Mouse (Mus musculus): ENCODE results near the gene Gipr.

Gene Gipr

DNA sequence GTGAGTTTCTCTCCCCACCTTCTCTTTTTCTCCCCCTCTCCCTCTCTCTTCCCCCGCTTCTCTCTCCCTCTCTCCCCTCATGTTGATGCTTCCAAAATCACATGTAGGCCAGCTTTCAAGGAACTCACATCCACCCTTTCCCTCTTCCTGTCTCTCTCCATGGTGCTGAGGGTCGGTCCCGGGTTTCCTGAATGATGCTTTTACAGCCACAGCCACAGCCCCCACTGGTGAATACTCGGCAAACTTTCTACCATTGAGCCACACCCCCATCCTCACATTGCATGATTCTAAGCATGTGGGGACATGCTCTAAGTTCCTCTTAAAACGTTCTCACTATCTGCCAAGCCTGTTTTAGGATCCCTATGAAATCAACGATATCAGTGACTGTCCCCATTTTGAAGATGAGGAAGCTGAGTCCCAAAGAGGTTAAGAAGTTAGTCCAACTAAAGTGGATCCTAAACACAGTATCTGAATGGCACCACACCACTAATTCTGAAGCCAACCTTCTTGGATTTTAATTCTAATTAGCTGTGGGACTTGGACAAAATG, 18.4 kb downstream of the Gipr start:
- no peak for DNase-seq

GRCm38 (mm10) chr7:19146793-19147192, 19.1 kb downstream of the Gipr start:
- no peak for DNase-seq

- peak; percentile 70 to 76 for DNase-seq
These were observed 28.5 kb downstream of the Gipr start for GRCm38 (mm10) chr7:19137380-19137779.

GRCm38 (mm10) chr7:19136673-19137334, 29.1 kb downstream of the Gipr start:
- peak in 1 of 2 experiments; percentile 48 for DNase-seq

- DNase-seq: no peak
These were observed 29.8 kb downstream of the Gipr start for GRCm38 (mm10) chr7:19136168-19136567.

DNA sequence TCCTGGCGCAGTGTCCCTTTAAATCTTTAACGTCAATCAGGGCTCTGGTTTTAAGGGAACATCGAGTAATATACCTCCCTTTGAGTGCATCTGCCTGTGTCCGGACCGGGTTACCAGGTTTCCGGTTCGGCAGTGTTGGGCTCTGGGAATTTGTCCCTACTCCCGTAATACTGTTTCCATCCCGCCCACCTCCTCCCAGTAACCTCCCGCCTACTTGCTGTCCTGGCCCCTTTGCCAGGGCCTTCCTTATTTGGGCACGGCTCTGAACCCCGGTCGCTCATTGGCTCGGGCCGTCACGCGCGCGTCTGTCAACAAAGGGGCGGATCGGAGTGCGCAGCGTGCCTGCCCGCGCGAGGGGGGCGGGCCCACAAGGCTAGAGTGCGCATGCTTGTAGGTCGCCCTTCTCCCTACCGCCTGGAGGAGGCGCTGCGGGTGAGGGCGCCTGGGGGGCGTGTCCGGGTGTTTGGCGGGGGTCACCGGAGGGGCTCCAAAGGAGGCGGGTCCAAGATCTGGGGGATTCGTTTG, 34.5 kb downstream of the Gipr start:
- DNase-seq: peak; percentile 91 to 94

GRCm38 (mm10) chr7:19130657-19131056, 35.3 kb downstream of the Gipr start:
- DNase-seq: no peak

DNA sequence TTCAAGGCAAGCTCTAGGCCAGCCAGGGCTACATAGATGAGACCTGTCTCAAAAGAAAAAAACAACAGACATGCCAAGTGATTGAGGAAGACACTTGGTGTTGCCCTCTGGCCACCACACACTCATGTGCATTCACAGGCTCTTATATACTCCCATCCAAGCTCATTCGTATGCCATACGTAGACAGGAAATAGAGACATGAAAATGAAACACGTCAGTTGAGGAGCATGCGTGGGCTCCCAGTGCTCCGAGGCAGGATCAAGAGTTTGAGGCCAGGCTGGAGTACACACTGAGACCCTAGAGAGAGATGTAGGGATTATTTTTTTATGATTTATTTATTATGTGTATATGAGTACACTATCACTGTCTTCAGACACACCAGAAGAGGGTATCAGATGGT, 36.5 kb downstream of the Gipr start:
- no peak for DNase-seq

DNA sequence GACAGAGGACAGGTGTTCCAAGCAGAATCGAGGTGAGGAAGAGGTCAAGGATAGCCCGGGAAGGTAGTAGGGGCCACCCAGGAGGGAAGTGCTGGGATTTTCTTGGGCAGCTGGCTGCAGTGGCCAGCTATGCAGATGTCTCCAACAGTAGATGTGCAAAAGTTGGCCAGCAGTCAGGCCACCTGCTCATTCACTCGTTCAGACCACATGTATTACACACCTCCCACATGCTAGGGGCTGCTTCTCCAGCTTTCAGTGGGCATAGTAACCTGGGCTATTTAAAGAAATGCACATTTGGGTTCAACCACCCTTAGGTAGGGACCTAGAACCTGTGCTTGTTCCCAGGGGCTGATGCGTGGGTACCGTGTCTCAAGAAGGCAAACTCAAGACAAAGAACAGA, 38.2 kb downstream of the Gipr start:
- no peak for DNase-seq

GRCm38 (mm10) chr7:19124713-19125112, 41.2 kb downstream of the Gipr start:
- no peak for DNase-seq

GRCm38 (mm10) chr7:19121686-19122085, 44.2 kb downstream of the Gipr start:
- no peak for DNase-seq

DNA sequence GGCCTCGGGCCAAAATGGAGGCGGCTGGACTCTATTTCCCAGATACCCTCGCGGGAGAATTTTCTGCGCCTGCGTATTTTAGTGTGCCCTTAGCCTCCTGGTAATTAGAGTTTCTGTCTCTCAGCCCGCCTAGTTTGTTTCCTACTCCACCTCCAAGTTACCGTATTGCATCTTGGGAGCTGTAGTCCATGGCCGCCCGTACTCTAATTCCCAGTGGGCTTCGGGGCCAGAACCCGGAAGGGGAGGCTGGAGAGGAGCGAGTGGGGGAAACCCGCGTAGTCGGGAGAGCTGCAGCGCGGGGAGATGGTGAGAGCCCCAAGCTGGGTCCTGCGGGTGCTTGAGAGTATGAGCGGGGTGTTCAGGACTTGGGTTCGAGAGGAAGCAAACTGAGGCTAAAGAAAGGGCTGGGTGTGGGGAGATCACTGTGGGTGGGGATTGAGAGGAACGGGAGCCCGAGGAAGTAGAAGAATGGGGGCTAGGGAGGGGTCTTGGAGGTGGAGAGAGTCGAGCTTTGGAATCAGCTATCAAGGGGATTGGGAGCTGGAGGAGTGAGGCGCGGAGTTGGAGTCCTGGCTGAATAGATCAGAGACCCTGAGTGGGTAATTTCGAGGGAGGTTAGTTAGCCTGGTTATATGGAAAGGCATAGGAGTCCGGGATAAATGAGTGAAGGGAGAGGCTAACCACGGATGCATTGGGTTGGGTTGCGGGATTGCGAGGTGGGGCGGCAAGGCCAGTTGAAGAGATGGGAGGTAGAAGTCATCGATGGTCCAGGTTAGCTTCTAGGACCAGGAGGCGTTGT, 46.1 kb downstream of the Gipr start, which contains the start of gene Fbxo46:
TSS of gene Fbxo46 (plus strand) at position 229 of the 799 bp plus-strand sequence.
- DNase-seq: peak; percentile 88 to 94

GRCm38 (mm10) chr7:19119083-19119482, 46.8 kb downstream of the Gipr start:
- DNase-seq: peak in 1 of 2 experiments; percentile 16

DNA sequence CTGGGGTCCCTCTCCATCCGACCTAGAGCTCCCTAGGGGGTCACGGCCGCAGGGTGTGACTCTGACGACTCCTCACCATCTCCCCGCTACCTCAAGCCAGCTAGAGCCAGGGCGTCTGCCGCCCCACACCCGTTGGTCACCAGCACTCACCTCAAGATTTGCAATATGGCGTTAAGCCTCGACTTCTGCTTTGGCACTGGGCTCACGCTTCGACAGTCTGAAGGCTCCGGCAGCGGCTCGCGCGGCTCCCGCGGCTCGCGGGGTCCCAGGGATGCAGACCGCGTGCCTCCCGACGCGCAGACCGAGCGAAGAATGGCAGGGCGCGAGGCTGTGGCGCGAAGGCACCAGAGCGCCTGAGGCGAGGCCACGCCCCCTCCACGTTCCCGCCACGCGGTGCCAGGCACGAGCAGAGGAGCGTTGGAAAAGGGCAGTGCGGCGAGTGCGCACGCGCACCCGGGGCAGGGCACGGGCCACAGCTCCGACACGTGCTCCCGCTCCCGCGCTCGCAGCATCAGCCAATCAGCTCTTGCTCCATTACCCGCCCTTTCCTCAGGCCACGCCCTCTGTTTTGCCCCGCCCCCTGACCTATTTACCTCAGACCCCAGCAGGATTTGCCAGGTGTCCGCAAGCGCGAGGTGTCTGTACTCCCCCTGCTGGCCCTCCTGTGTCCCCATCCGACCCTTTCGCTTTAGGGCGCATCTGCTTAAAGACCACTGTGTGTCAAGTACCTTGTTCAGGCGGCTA, 47.7 kb downstream of the Gipr start, which contains the start of gene Gm4969:
TSS of gene Gm4969 (minus strand) at position 341 of the 744 bp plus-strand sequence.
- DNase-seq: peak in 1 of 2 experiments; percentile 70

DNA sequence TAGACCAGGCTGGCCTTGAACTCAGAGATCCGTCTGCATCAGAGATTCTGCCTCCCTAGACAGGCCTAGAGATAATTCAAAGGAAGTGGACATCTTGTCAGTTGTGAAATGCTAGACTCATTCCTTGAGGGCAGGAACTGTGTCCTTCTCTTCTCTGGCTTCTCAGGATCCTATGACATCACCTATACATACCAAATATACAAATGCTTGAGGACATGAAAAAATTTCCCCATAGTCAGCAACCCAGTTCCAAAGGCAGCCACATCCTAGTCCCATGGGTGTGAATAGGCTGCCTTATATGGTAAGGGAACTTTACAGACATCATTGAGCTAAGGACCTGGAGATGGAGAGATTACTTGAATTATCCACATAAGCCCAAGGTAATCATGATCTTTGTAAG, 56.4 kb downstream of the Gipr start:
- no peak for DNase-seq

DNA sequence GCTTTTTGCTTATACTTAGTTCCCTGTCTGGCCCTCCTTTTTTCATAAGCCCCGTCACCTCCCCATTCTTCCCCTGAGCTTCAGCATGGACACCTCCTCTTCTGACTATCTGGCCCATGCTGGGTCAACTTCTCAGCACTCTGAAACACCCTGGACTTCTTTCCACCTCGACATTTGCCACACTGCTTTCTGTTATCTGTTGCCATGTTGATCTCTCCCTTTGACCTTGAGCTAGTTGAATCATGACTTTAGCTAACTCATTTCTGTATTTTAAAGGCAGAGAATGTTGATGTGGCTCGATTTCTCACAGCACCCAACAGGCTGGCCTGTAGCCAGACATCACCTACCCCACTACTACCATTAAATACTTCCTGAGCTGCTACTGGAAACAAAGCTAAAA, 58.5 kb downstream of the Gipr start:
- DNase-seq: no peak

All from thymus, postnatal 36 days (tissue).